29 mouse cellular contexts compared by ENCODE assay signal in the genomic region with DNA sequence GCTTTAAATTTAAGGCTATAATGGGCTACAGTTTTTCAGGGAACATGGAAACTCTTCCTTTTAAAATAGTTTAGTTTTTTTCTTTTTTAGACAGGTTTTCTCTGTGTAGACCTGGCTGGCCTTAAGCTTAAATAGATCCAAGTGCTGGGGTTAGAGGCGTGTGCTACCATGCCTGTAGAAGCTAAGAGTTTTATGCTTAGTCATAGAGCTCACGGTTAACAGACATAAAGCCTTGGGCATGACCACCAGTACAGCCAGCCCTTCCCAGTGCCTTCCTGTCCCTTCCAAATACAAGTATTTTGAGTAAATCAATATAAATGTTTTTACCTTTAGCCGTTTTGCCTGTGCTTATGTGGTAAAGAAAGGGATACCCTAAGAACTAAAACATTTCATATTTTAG. TPM values are rescaled to one million over a fixed set of nuclear protein-coding genes. Genes with fewer than 3 reads are reported as not detected.
A peak's percentile ranks its signal among the peaks of the same experiment; 100 is the strongest.
DNase-seq lines count a peak whose midpoint lies in the region; ATAC-seq and TF ChIP-seq lines count a peak whose summit lies in the region.
"Had no signal": no experiment of that assay in that cellular context is flagged by ENCODE, and none has a peak within 500 bp of the region (broad histone marks: within the 10 kb centered on the region; RNA-seq: fewer than 3 reads in every experiment).

No protein-coding gene starts in this region.

- H3K9ac ChIP-seq in ES-Bruce4 (ENCODE audit: low read depth, poor library complexity, severe bottlenecking), result no peak overlapping the region
- no peak overlapping the region for H3K9ac ChIP-seq in intestine, embryonic 15.5 days
- H3K9ac ChIP-seq: embryonic facial prominence, embryonic 13.5 days; embryonic facial prominence, embryonic 15.5 days; forebrain, embryonic 13.5 days; forebrain, embryonic 15.5 days; forebrain, postnatal 0 days had no signal

- no peak overlapping the region for H3K4me3 ChIP-seq in ES-Bruce4 (ENCODE audit: low read depth, low read length)
- no peak overlapping the region for H3K4me3 ChIP-seq in intestine, embryonic 15.5 days (replicated peaks)
- H3K4me3 ChIP-seq: embryonic facial prominence, embryonic 13.5 days; embryonic facial prominence, embryonic 15.5 days; forebrain, embryonic 13.5 days; forebrain, embryonic 15.5 days had no signal

- TF ChIP-seq POLR2A in ES-Bruce4 (IDR thresholded peaks at IDR 0.05; ENCODE audit: insufficient read depth, low read length), result no peak

- no peaks in the 10 kb centered on the region for H3K4me1 ChIP-seq in ES-Bruce4 (ENCODE audit: control insufficient read depth, insufficient read depth, low read length)
- H3K4me1 ChIP-seq in intestine, embryonic 15.5 days (replicated peaks), result no peaks in the 10 kb centered on the region
- H3K4me1 ChIP-seq: embryonic facial prominence, embryonic 13.5 days; embryonic facial prominence, embryonic 15.5 days; forebrain, embryonic 13.5 days; forebrain, embryonic 15.5 days had no signal

- H3K36me3 ChIP-seq in ES-Bruce4 (ENCODE audit: control insufficient read depth, insufficient read depth, low read length, poor library complexity, severe bottlenecking), result peaks cover 79% of the 10 kb centered on the region
- peaks cover 7% of the 10 kb centered on the region; the same call in 1 of the 2 replicates for H3K36me3 ChIP-seq in intestine, embryonic 15.5 days

- peak; percentile 64 for DNase-seq in 416B (ENCODE audit: low read depth)
- DNase-seq in thymus, postnatal 4 days, result no peak
- DNase-seq in kidney, postnatal 4 days, result no peak
- DNase-seq: adrenal gland, adult 2 months; adrenal gland, postnatal 10 days; adrenal gland, postnatal 25 days; B cell, adult 2 months; cerebellum, adult 11 months; cerebellum, adult 18-20 months; cerebellum, adult 8-10 months; cerebellum, adult 9-11 months; cerebellum, postnatal 14 days; cerebellum, postnatal 36 days; embryo, embryonic 11 days; forebrain, postnatal 0 days had no signal

- H3K27ac ChIP-seq in ES-Bruce4 (ENCODE audit: insufficient read depth, low read length), result 0 out of 2 replicates have a peak overlapping the region, but pooled peaks have one; percentile 54
- no peak overlapping the region for H3K27ac ChIP-seq in intestine, embryonic 15.5 days
- H3K27ac ChIP-seq: embryonic facial prominence, embryonic 13.5 days; embryonic facial prominence, embryonic 15.5 days; forebrain, embryonic 13.5 days; forebrain, embryonic 15.5 days had no signal

- H3K9me3 ChIP-seq in ES-Bruce4 (replicated peaks; ENCODE audit: control insufficient read depth, insufficient read depth, low read length, poor library complexity, severe bottlenecking), result no peaks in the 10 kb centered on the region
- no peaks in the 10 kb centered on the region for H3K9me3 ChIP-seq in intestine, embryonic 15.5 days
- H3K9me3 ChIP-seq: embryonic facial prominence, embryonic 13.5 days; embryonic facial prominence, embryonic 15.5 days; forebrain, embryonic 13.5 days; forebrain, embryonic 15.5 days had no signal

- no peak for TF ChIP-seq EP300 in ES-Bruce4 (IDR thresholded peaks at IDR 0.05; ENCODE audit: insufficient read depth, low read depth, low read length)

- no peaks in the 10 kb centered on the region for H3K27me3 ChIP-seq in ES-Bruce4 (ENCODE audit: control insufficient read depth, insufficient read depth, low read length, poor library complexity, severe bottlenecking)
- no peaks in the 10 kb centered on the region for H3K27me3 ChIP-seq in intestine, embryonic 15.5 days (replicated peaks)
- H3K27me3 ChIP-seq: CH12.LX; embryonic facial prominence, embryonic 13.5 days; embryonic facial prominence, embryonic 15.5 days; forebrain, embryonic 13.5 days; forebrain, embryonic 15.5 days; Patski had no signal

- 92% methylated on average over 3 of the region's 3 CpGs for WGBS in intestine, embryonic 15.5 days

- peak; percentile 80; the same call in 1 of the 2 replicates for ATAC-seq in erythroblast, adult 5-6 weeks (replicated peaks; ENCODE audit: low FRiP score, poor library complexity, severe bottlenecking)
- ATAC-seq in intestine, embryonic 15.5 days, result no peak
- ATAC-seq: activated CD4-positive, CD25-positive, alpha-beta regulatory T cell, adult 4 months; CD4-positive, CD25-positive, alpha-beta regulatory T cell, adult 4 months; forebrain, embryonic 13.5 days; forebrain, embryonic 15.5 days; forebrain, postnatal 0 days; Patski had no signal

- H3K4me2 ChIP-seq in intestine, embryonic 15.5 days (replicated peaks), result no peak overlapping the region
- H3K4me2 ChIP-seq: embryonic facial prominence, embryonic 13.5 days; embryonic facial prominence, embryonic 15.5 days; forebrain, embryonic 13.5 days; forebrain, embryonic 15.5 days had no signal

- no peak for TF ChIP-seq CTCF in ES-Bruce4 (IDR thresholded peaks at IDR 0.05; ENCODE audit: low read depth, low read length)

RNA-seq across cellular contexts. Expression of a gene that starts 19.2 kb away (rescaled TPM):
- polyA plus RNA-seq in ES-Bruce4 (2011; ENCODE audit: insufficient read depth, insufficient read length, low read depth, missing spikeins), result not detected in 2 replicates
- total RNA-seq in erythroblast, adult 5-6 weeks (2015; ENCODE audit: low replicate concordance), result not detected in 2 replicates
- not detected in 2 replicates for total RNA-seq in erythroblast, adult 5-6 weeks (2017; ENCODE audit: low replicate concordance)
- 0.18 TPM in 1 of 2 replicates, not detected in the other for polyA plus RNA-seq in intestine, embryonic 15.5 days (2015; fragmentation: Nextera tagmentation; extraction: Ambion mirVana)
- total RNA-seq: adrenal gland, adult 2 months; adrenal gland, postnatal 10 days; adrenal gland, postnatal 25 days; adrenal gland, postnatal 4 days; CH12.LX; common myeloid progenitor, adult 5-6 weeks; ES-E14 had no signal
- polyA plus RNA-seq: adrenal gland, adult 2 months; CD4-positive, CD25-positive, alpha-beta regulatory T cell, adult 4 months; embryonic facial prominence, embryonic 13.5 days; Patski had no signal

RNA-seq across cellular contexts. Expression of a gene that starts 20.0 kb away (rescaled TPM):
- polyA plus RNA-seq in ES-Bruce4 (2011; ENCODE audit: insufficient read depth, insufficient read length, low read depth, missing spikeins), result 133 and 139 TPM in 2 replicates
- total RNA-seq in erythroblast, adult 5-6 weeks (2015; ENCODE audit: low replicate concordance), result 17.8 and 29.8 TPM in 2 replicates
- total RNA-seq in erythroblast, adult 5-6 weeks (2017; ENCODE audit: low replicate concordance), result 21.2 and 25.6 TPM in 2 replicates
- polyA plus RNA-seq in intestine, embryonic 15.5 days (2015; fragmentation: Nextera tagmentation; extraction: Ambion mirVana), result 4.6 and 4.8 TPM in 2 replicates

RNA-seq across cellular contexts. Expression of a gene that starts 57.1 kb away (rescaled TPM):
- polyA plus RNA-seq in ES-Bruce4 (2011; ENCODE audit: insufficient read depth, insufficient read length, low read depth, missing spikeins), result 59.6 and 62.7 TPM in 2 replicates
- 17.5 and 18.6 TPM in 2 replicates for total RNA-seq in erythroblast, adult 5-6 weeks (2015; ENCODE audit: low replicate concordance)
- 14.6 and 22.2 TPM in 2 replicates for total RNA-seq in erythroblast, adult 5-6 weeks (2017; ENCODE audit: low replicate concordance)
- 27.7 and 32.1 TPM in 2 replicates for polyA plus RNA-seq in intestine, embryonic 15.5 days (2015; fragmentation: Nextera tagmentation; extraction: Ambion mirVana)

Comparison
In these comparisons a context has a peak if more than half of its experiments do, and no peak if none do; other contexts are left out.
1. RNA of a gene that starts 20.0 kb away (polyA plus RNA-seq): 133 to 139 TPM in ES-Bruce4; 4.6 to 4.8 TPM in intestine, embryonic 15.5 days; every median in the first group is over 10 times any median in the second.